9 mouse cellular contexts compared by ENCODE assay signal in genomic region chr2:156126992-156127391, GRCm38 (mm10). TPM values are rescaled to one million over a fixed set of nuclear protein-coding genes. Genes with fewer than 3 reads are reported as not detected.
DNase-seq lines count a peak whose midpoint lies in the region; ATAC-seq and TF ChIP-seq lines count a peak whose summit lies in the region.
"Had no signal": no experiment of that assay in that cellular context is flagged by ENCODE, and none has a peak within 500 bp of the region (broad histone marks: within the 10 kb centered on the region; RNA-seq: fewer than 3 reads in every experiment).

TSS of gene Gm28036 (minus strand) at chr2:156127092.

- peak within 1 kb of the TSS; percentile 48 for H3K27ac ChIP-seq in gastrocnemius, adult 2 months
- H3K27ac ChIP-seq in heart, embryonic 13.5 days (replicated peaks) = no peak within 1 kb of the TSS
- no peak within 1 kb of the TSS for H3K27ac ChIP-seq in limb, embryonic 10.5 days

- peaks cover 74% of the 10 kb centered on the region for H3K36me3 ChIP-seq in heart, embryonic 13.5 days
- peaks cover 54% of the 10 kb centered on the region for H3K36me3 ChIP-seq in limb, embryonic 10.5 days

- H3K27me3 ChIP-seq in heart, embryonic 13.5 days (replicated peaks) = no peaks in the 10 kb centered on the region
- H3K27me3 ChIP-seq in limb, embryonic 10.5 days (ENCODE audit: low read depth, poor library complexity, severe bottlenecking) = no peaks in the 10 kb centered on the region

- intact Hi-C loops in gastrocnemius, adult 2 months (cut with DNase I) = no loop called here

- ATAC-seq in heart, embryonic 13.5 days (ENCODE audit: extremely low read depth, insufficient number of reproducible peaks, low FRiP score, low TSS enrichment) = no peak

- H3K9me3 ChIP-seq in heart, embryonic 13.5 days = no peaks in the 10 kb centered on the region
- no peaks in the 10 kb centered on the region for H3K9me3 ChIP-seq in limb, embryonic 10.5 days (replicated peaks)

- 89% methylated on average over 5 of the region's 5 CpGs for WGBS in heart, embryonic 13.5 days
- 95% methylated on average over 5 of the region's 5 CpGs for WGBS in limb, embryonic 10.5 days

- H3K4me1 ChIP-seq in heart, embryonic 13.5 days = 0 out of 2 replicates have a peak, but pooled peaks cover 4% of the 10 kb centered on the region
- no peaks in the 10 kb centered on the region for H3K4me1 ChIP-seq in limb, embryonic 10.5 days

- no peak within 1 kb of the TSS for H3K4me3 ChIP-seq in gastrocnemius, adult 2 months
- no peak within 1 kb of the TSS for H3K4me3 ChIP-seq in heart, embryonic 13.5 days
- no peak within 1 kb of the TSS for H3K4me3 ChIP-seq in limb, embryonic 10.5 days
- H3K4me3 ChIP-seq: erythroblast, embryonic 14.5 days had no signal

- no peak for DNase-seq in gastrocnemius, adult 2 months
- no peak for DNase-seq in gastrocnemius, adult 8-10 months (ENCODE audit: low spot score in 2 of 2)
- no peak for DNase-seq in adrenal gland, adult 2 months
- DNase-seq in limb, embryonic 10.5 days (ENCODE audit: low spot score) = no peak
- no peak for DNase-seq in testis, postnatal 10 days (ENCODE audit: low spot score)
- no peak for DNase-seq in cerebellum, adult 9-11 months
- no peak for DNase-seq in lung, postnatal 14 days

- TF ChIP-seq CTCF in gastrocnemius, adult 2 months (IDR thresholded peaks at IDR 0.05) = no peak

- H3K4me2 ChIP-seq in heart, embryonic 13.5 days = no peak within 1 kb of the TSS

- H3K9ac ChIP-seq in heart, embryonic 13.5 days = no peak within 1 kb of the TSS

RNA-seq across cellular contexts. Expression of gene Gm28036, which starts in this region (rescaled TPM):
- 1 to 10 TPM; 3.8 to 4.3 TPM for total RNA-seq in gastrocnemius, adult 2 months (2021)
- total RNA-seq in gastrocnemius, adult 8-10 months (2022) = 1 to 10 TPM; 3.5 to 5.2 (median 3.9) TPM
- 10 to 100 TPM; 14.6 to 21.1 TPM for total RNA-seq in adrenal gland, adult 2 months (2021)
- 2.3 and 3.4 TPM in 2 replicates for polyA plus RNA-seq in adrenal gland, adult 2 months (2012; rRNA removed)
- polyA plus RNA-seq in heart, embryonic 13.5 days (2015; fragmentation: Nextera tagmentation; extraction: Ambion mirVana) = 10.4 and 13.7 TPM in 2 replicates
- polyA plus RNA-seq in limb, embryonic 10.5 days (2016; fragmentation: Nextera tagmentation; extraction: Ambion mirVana) = 15.9 and 26.5 TPM in 2 replicates
- polyA plus RNA-seq: erythroblast, embryonic 14.5 days had no signal
